Mouse (Mus musculus): ENCODE measurements around the gene Tnn. TPM values are rescaled to one million over a fixed set of nuclear protein-coding genes. Genes with fewer than 3 reads are reported as not detected.

Tnn gene
- polyA plus RNA-seq (2014; fragmentation: Illumina TruSeq; extraction: RNeasy Lipid Tissue Mini Kit (QIAGEN cat#74804); ENCODE audit: low read depth, low replicate concordance), result not detected

DNA sequence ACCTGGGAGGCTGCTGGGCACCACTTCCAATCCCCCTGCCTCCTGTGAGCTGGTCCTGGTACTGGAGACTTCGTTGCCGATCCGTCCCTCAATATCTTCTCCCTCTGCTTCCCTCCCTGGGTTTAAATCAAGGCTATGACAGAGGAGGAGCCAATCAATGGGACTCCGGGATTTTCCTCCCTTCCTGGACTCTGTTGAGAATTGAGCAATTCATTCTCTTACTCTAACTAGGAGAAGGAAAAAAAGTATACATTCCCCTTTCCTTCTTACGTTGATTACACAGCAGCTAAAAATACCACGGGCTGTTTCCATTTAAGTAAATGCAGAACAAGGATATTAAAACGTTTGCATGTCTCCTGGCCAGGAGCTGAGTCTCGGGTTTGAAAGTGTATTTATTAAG lies at the start of gene Tnn:
Gene Tnn (minus strand): TSS at position 101 of the 400 bp plus-strand sequence.

DNA sequence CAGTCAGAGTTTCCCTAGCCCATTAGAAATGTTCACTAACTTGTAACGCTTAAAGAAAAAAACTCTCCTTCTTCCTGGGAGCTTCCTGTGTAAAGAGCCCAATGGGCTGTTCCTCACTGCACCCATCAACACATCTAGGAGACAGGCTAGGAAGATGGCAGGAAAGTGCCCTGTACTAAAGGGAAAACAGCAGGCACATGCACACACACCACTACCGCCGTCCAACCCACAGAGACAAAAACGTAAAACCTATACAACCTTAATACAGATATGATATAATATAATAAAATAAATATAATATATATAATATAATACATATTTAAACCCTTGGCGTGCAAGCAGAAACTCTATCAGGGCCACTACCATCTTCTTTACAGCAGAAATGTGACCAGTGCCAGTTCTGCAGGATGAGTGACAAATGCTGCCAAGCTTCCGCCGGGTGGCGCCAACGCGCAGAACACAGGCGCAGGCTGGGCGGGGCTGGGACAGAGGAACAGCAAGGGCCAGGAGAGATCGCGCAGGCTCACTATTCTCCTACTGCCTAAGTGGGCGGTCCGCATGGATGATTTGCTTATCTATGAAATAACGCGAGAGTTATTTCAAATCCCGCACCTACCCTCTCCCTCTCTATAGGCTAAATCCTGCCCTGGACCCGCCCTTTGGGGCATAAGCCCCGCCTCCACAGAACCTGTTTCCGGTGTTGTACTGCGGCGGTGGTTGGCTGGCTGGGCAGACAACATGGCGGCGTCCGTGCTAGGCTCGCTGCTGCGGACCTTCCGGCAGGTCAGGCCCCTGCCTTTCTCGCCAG lies 41.4 kb upstream of the Tnn start, which contains the start of gene Mrps14:
Gene Mrps14 (plus strand): TSS at position 687 of the 808 bp plus-strand sequence.

GRCm38 (mm10) chr1:160044237-160045021 lies 109.0 kb downstream of the Tnn start, which contains the start of gene 4930523C07Rik:
4930523C07Rik (plus strand) TSS chr1:160044382.

Other genes starting within 250 kb of the Tnn start
- 13.7 TPM for gene 4930523C07Rik, start 109.2 kb downstream of the Tnn start, polyA plus RNA-seq (2014; fragmentation: Illumina TruSeq; extraction: RNeasy Lipid Tissue Mini Kit (QIAGEN cat#74804); ENCODE audit: low read depth, low replicate concordance)
- gene Mrps14, start 41.6 kb upstream of the Tnn start, polyA plus RNA-seq (2014; fragmentation: Illumina TruSeq; extraction: RNeasy Lipid Tissue Mini Kit (QIAGEN cat#74804); ENCODE audit: low read depth, low replicate concordance), result 84.3 TPM
- gene Cacybp, start 59.3 kb upstream of the Tnn start, polyA plus RNA-seq (2014; fragmentation: Illumina TruSeq; extraction: RNeasy Lipid Tissue Mini Kit (QIAGEN cat#74804); ENCODE audit: low read depth, low replicate concordance), result 60.2 TPM

Data from heart, adult 10 weeks (tissue).